Mouse (Mus musculus) fibroblast of lung, adult 2 months (primary cell): Measurements from ENCODE around the gene Apol8.
A peak's percentile ranks its signal among the peaks of the same experiment; 100 is the strongest.

Experiments
- DNase-seq: peaks from one replicate; pipeline ENCODE4 v3.0.0-alpha.2; 2011; ENCODE audit warnings: low read depth

Apol8 gene

DNA sequence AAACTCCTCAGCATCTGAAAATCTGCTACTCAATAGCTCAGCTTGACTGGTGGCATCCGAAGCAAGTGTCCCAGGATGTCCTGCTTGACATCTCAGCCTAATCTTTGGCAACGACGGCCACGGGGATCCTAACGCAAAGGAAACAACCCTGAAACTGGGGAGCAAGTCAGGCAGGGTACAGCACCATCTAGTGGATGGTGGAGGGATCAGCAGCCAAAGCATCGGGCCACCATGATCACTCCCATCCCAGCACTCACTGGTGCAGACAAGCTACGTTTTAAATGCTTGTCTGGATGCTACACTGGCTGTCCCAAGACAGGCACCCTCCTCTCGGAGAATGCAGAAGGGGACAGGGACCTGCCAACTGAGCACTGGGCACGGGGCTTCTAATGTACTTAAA lies at the start of gene Apol8:
Gene Apol8 (minus strand): TSS at position 156 of the 400 bp plus-strand sequence.
- no peak for DNase-seq

- DNase-seq, result no peak
These were observed 48.9 kb upstream of the Apol8 start for GRCm38 (mm10) chr15:77805657-77806056.

GRCm38 (mm10) chr15:77804949-77805348 lies 48.1 kb upstream of the Apol8 start:
- no peak for DNase-seq

GRCm38 (mm10) chr15:77804460-77804859 lies 47.7 kb upstream of the Apol8 start:
- DNase-seq, result no peak

DNA sequence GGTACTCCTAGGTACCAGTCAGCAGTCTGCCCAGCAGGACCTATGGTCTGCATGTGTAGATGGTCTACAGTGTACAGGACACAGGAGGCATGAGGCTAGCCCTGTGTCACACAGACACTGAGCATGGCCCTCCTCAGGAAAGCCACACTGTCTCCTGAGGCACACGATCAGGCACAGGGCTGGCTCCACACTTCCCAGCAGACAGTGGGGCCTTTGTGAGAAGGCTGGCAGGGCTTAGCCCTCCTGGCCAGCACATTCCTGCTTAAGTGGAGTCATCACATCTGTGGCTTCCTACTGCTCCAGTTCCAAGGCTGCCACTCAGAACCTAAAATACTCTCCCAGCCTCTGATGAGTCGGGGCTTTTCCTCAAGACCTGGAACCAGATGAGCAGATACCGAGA lies 46.9 kb upstream of the Apol8 start:
- DNase-seq, result no peak

DNA sequence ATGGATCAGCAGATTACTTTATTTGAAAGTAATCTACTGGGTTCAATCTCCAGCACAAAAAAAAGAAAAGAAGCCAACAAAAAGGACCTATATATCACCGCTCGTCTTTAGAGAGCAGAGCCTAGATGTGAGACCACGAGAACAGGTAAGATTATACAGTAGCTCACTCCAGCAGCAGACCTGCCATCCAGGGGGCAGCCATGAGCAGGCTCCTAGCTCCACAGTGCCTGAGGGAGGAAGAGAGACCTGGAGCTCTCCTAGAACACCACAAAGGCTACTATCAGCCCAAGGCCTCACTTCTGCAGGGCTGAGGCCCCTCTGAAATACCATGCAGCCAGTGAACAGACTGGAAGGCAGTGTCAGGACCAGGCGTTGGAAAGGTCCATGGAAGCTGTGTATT lies 46.2 kb upstream of the Apol8 start:
- DNase-seq, result no peak

GRCm38 (mm10) chr15:77801188-77801587 lies 44.4 kb upstream of the Apol8 start:
- DNase-seq, result no peak

- DNase-seq, result no peak
These were observed 43.7 kb upstream of the Apol8 start for GRCm38 (mm10) chr15:77800511-77800910.

DNA sequence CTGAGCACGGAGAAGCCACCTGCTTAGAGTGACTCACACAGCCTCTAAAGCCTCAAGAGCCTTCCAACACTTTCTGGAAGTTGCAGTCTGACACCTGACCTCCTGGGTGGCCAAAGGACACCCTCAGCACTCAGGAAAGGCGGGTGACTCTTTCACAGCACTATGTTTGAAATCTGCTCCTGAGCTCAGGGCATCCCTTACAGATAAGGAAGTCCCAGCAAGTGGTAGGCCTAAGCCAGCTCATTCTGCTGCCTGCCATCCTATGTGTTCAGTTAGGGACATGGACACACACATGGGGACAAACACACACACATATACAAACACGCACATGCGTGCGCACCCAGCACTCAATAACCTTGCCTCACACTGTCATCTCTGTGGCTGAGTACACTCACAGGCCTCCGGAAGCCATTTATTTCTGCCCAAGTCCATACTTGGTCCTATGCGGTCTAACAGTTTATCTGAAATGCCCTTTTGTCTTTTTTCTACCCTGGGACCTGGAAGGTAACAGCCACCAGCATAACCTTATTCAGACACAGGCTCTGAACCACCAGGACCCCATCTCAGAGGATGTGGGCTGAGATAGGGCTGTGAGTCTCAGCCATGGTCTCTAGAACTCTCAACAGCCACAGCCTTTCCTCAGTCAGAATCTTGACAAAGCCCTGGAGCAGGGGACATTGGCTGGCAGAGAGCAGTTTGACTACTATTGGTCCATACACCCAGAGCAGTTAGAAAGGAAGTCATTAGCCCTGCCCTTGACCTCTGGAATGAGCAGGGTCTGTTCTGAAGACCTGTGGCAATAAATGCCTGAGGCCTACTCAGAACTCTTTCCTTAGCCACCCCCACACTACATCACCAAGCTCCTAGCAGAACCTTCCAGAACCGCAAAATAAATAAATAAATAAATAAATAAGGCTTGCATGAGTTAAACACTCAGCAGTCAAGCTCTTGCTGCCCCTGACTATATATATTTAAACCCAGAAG lies 43.0 kb upstream of the Apol8 start:
- no peak for DNase-seq

DNA sequence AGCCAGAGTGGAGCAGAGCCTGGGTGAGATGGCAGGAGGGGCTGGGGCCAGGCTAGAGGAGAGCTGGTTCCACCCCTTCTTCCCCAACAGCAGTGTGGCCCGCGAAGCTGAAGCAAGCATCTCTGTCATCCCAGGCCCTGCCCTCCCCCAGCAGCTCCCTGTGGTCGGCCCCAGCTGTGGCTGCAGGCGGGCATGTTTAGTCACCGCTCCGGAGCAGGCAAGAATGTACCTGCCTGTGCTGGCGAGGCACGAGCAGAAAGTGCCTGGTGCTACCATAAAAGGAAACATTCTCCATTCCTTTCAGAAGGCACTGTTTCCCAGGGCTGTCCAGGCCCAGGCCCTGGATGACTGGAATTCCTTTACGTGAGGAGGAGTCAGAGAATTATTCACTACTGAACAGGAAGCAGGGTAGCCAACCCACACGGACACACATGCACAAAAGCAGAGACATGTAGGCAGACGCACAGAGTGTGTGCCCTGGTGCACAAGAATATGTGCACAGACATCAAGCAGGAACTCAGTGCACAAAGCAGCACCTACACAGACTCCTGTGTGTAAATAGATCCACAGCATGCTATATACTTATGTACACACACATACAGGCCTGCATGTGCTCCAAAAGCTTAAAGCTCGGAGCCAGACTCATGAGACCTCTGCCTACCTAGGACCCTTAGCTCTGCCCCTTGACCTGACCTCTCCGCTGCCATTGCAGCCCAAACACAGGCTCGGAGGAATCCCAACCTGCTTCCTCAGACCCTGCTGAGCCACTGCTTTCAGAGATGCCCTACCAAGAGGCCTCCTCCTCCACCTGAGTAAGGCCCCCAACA lies 42.1 kb upstream of the Apol8 start:
- DNase-seq, result peak; percentile 85

GRCm38 (mm10) chr15:77797609-77798411 lies 41.0 kb upstream of the Apol8 start:
- no peak for DNase-seq

GRCm38 (mm10) chr15:77796409-77797035 lies 39.7 kb upstream of the Apol8 start:
- no peak for DNase-seq

DNA sequence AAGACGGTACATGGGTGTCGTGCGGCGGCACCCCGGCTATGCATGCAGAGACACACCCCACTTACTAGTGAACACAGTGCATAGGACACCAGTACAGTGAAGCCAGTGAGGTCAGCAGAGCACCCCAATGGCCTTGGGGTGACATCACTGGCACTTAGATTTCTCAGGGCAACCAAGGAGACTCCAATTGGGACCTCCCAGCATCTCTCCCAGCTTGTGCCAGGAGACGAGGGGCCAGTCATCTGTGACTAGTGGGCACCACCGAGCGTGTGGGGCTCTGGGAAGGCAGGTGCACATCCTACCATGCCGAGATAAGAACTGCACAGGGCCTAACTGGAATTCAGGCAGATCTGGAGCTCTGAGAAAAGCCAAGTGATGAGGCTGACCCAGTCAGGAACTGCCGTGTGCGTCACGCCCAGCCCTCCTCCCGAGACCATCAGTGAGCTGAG lies 38.1 kb upstream of the Apol8 start:
- no peak for DNase-seq

- no peak for DNase-seq
These were observed 37.5 kb upstream of the Apol8 start for GRCm38 (mm10) chr15:77794138-77794907.

DNA sequence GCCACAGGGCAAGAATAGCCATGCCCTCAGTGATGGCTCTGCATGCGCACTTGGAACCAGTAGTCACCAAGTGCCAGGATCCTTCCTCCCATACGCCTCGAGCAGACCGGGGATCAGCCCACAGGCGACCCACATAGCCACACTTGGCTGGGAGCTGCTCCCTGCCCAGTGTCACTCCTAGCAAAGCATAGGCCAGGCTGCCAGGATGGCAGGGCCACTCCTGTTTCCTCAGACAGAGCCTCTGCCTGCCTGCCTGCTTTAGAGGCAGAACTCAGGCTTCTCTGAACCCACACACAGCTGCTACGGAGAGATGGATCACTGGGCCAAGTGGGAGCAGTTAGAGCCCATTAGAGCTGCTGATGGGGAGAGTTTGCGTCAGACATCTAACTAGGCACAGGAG lies 36.8 kb upstream of the Apol8 start:
- DNase-seq, result no peak

- DNase-seq, result no peak
These were observed 36.3 kb upstream of the Apol8 start for GRCm38 (mm10) chr15:77793094-77793493.

GRCm38 (mm10) chr15:77792056-77792455 lies 35.3 kb upstream of the Apol8 start:
- no peak for DNase-seq

- DNase-seq, result no peak
These were observed 34.0 kb upstream of the Apol8 start for GRCm38 (mm10) chr15:77790656-77791405.

DNA sequence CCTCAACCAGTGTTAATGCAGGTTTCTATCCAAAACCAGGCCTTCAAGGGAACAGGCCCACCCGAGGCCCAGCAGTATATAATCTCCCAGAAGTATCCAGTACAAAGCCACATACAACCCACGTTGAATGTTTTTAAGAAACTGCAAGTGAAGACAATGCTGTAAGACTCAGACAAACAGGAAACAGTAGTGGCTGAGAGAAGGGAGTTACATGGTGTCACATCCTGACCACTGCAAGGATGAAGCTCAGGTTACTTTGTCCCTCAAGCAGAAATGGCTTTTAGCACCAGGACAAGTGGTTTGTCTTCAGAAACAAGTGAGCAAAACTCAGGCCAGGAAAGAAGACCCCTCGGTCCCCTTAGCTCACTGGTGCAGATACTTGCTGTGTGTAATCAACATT lies 32.4 kb upstream of the Apol8 start:
- no peak for DNase-seq

GRCm38 (mm10) chr15:77788356-77788755 lies 31.6 kb upstream of the Apol8 start:
- no peak for DNase-seq
